Mouse (Mus musculus) yolk sac, embryonic 10.5 days (tissue): Measurements from ENCODE around the gene Rgs2.

ENCODE experiments used
- DNase-seq: peaks from one replicate; pipeline ENCODE4 v3.0.0-alpha.2; 2017; ENCODE audit warnings: low spot score

The Rgs2 gene

GRCm38 (mm10) chr1:144003904-144004740 lies at the start of gene Rgs2:
Rgs2 (minus strand) TSS chr1:144004161.
- DNase-seq = peak; percentile 87

- DNase-seq = no peak
Observed at GRCm38 (mm10) chr1:144053401-144053800, 49.4 kb upstream of the Rgs2 start.

GRCm38 (mm10) chr1:144041826-144042225 lies 37.9 kb upstream of the Rgs2 start:
- no peak for DNase-seq

- no peak for DNase-seq
Observed at GRCm38 (mm10) chr1:144033498-144033897, 29.5 kb upstream of the Rgs2 start.

GRCm38 (mm10) chr1:144030499-144030898 lies 26.5 kb upstream of the Rgs2 start:
- DNase-seq = no peak

GRCm38 (mm10) chr1:144029679-144030078 lies 25.7 kb upstream of the Rgs2 start:
- DNase-seq = no peak

- no peak for DNase-seq
Observed at GRCm38 (mm10) chr1:144018417-144018958, 14.5 kb upstream of the Rgs2 start.

GRCm38 (mm10) chr1:144013913-144014312 lies 10.0 kb upstream of the Rgs2 start:
- DNase-seq = no peak

- no peak for DNase-seq
Observed at GRCm38 (mm10) chr1:144007341-144007740, 3.4 kb upstream of the Rgs2 start.

GRCm38 (mm10) chr1:144006542-144006941 lies 2.6 kb upstream of the Rgs2 start:
- DNase-seq = peak; percentile 49

GRCm38 (mm10) chr1:144005648-144006047 lies 1.7 kb upstream of the Rgs2 start:
- DNase-seq = no peak

- DNase-seq = peak; percentile 5
Observed at GRCm38 (mm10) chr1:144004741-144005140, 780 bp upstream of the Rgs2 start.

- no peak for DNase-seq
Observed at GRCm38 (mm10) chr1:144003416-144003815, 545 bp downstream of the Rgs2 start.

GRCm38 (mm10) chr1:144002715-144003066 lies 1.3 kb downstream of the Rgs2 start:
- no peak for DNase-seq

GRCm38 (mm10) chr1:144002036-144002714 lies 1.8 kb downstream of the Rgs2 start:
- DNase-seq = no peak

- no peak for DNase-seq
Observed at GRCm38 (mm10) chr1:144000246-144000645, 3.7 kb downstream of the Rgs2 start.

- no peak for DNase-seq
Observed at GRCm38 (mm10) chr1:143999371-143999920, 4.5 kb downstream of the Rgs2 start.

GRCm38 (mm10) chr1:143993026-143993425 lies 10.9 kb downstream of the Rgs2 start:
- DNase-seq = no peak

- no peak for DNase-seq
Observed at GRCm38 (mm10) chr1:143992528-143992927, 11.4 kb downstream of the Rgs2 start.

- no peak for DNase-seq
Observed at GRCm38 (mm10) chr1:143990263-143990662, 13.7 kb downstream of the Rgs2 start.

GRCm38 (mm10) chr1:143989773-143990172 lies 14.2 kb downstream of the Rgs2 start:
- no peak for DNase-seq

GRCm38 (mm10) chr1:143988756-143989155 lies 15.2 kb downstream of the Rgs2 start:
- DNase-seq = no peak
